Mouse (Mus musculus): ENCODE results near the gene Otud7b. TPM values are rescaled to one million over a fixed set of nuclear protein-coding genes. Genes with fewer than 3 reads are reported as not detected.

The Otud7b gene
- total RNA-seq, 2 experiments from 2014 or later, result 46.6 to 49.0 TPM

- intact Hi-C loops (cut with DNase I), result no loop called here
Measured at GRCm38 (mm10) chr3:96207819-96208218, 103.5 kb downstream of the Otud7b start.

GRCm38 (mm10) chr3:96209242-96209641 lies 104.9 kb downstream of the Otud7b start:
- intact Hi-C loops (cut with DNase I), result no loop called here
- DNase-seq, result no peak

More at GRCm38 (mm10) chr3:96207819-96208218, 103.5 kb downstream of the Otud7b start:
- DNase-seq, result no peak

Other genes with a start within 250 kb of the Otud7b start
- gene Prpf3, start 248.6 kb upstream of the Otud7b start, total RNA-seq (2021), result 10 to 100 TPM; 12.5 to 14.5 TPM
- gene Mrps21, start 233.0 kb upstream of the Otud7b start, total RNA-seq (2021), result 100 to 1,000 TPM; 289 to 304 TPM
- gene Ciart, start 222.3 kb upstream of the Otud7b start, total RNA-seq (2021), result 1 to 10 TPM; 4.4 to 7.9 TPM
- 1 to 10 TPM; 1.8 to 4.0 TPM for gene BC028528, start 212.5 kb upstream of the Otud7b start, total RNA-seq (2021)
- 10 to 100 TPM; 41.7 to 48.0 TPM for gene Aph1a, start 210.6 kb upstream of the Otud7b start, total RNA-seq (2021)
- gene Car14, start 199.8 kb upstream of the Otud7b start, total RNA-seq (2021), result 10 to 100 TPM; 71.9 to 92.1 TPM
- gene Anp32e, start 175.3 kb upstream of the Otud7b start, total RNA-seq (2021), result 10 to 100 TPM; 67.1 to 71.1 TPM
- 10 to 100 TPM; 17.6 to 23.6 TPM for gene Plekho1, start 108.5 kb upstream of the Otud7b start, total RNA-seq (2021)
- 10 to 100 TPM; 13.4 to 17.5 TPM for gene Vps45, start 46.1 kb upstream of the Otud7b start, total RNA-seq (2021)
- gene Mtmr11, start 57.5 kb downstream of the Otud7b start, total RNA-seq (2021), result 1 to 10 TPM; 1.6 to 2.3 TPM
- gene Sf3b4, start 67.8 kb downstream of the Otud7b start, total RNA-seq (2021), result 10 to 100 TPM; 10.7 to 11.6 TPM
- gene Sv2a, start 76.6 kb downstream of the Otud7b start, total RNA-seq (2021), result 1 to 10 TPM in 1 of 2 experiments, under 1 TPM in 1; 0.37 to 1.5 TPM
- gene Bola1, start 115.2 kb downstream of the Otud7b start, total RNA-seq (2021), result 10 to 100 TPM; 20.8 to 24.6 TPM
- gene Hist2h2ab, start 115.3 kb downstream of the Otud7b start, total RNA-seq (2021), result under 1 TPM in 1 of 2 experiments, not detected in 1; 0.92 TPM
- 10 to 100 TPM in 1 of 2 experiments, 1 to 10 TPM in 1; 9.9 to 10.3 TPM for gene Hist2h2ac, start 116.4 kb downstream of the Otud7b start, total RNA-seq (2021)
- 1 to 10 TPM; 4.5 to 5.3 TPM for gene Hist2h2be, start 116.6 kb downstream of the Otud7b start, total RNA-seq (2021)
- 1 to 10 TPM; 7.6 to 8.3 TPM for gene Hist2h3c2, start 134.6 kb downstream of the Otud7b start, total RNA-seq (2021)
- 100 to 1,000 TPM; 189 to 208 TPM for gene Hist2h2aa2, start 135.7 kb downstream of the Otud7b start, total RNA-seq (2021)
- 1 to 10 TPM; 2.9 to 7.9 TPM for gene Hist2h2aa1, start 141.0 kb downstream of the Otud7b start, total RNA-seq (2021)
- not detected for gene Hist2h3c1, start 142.2 kb downstream of the Otud7b start, total RNA-seq (2021)
- gene Hist2h4, start 158.8 kb downstream of the Otud7b start, total RNA-seq (2021), result 1 to 10 TPM; 5.9 to 6.8 TPM
- 10 to 100 TPM; 26.9 to 33.5 TPM for gene Hist2h3b, start 164.1 kb downstream of the Otud7b start, total RNA-seq (2021)
- gene Hist2h2bb, start 165.2 kb downstream of the Otud7b start, total RNA-seq (2021), result 10 to 100 TPM; 28.9 to 35.3 TPM
- under 1 TPM; 0.10 to 0.30 TPM for gene Fcgr1, start 189.4 kb downstream of the Otud7b start, total RNA-seq (2021)